Mouse (Mus musculus) c-Kit-positive CD71-positive TER-119-negative erythroid progenitor cells, embryonic 14.5 days (primary cell): ENCODE results near the gene Matn4.

Source experiments
- DNase-seq: peaks from one replicate; pipeline ENCODE4 v3.0.0-alpha.2; 2013; ENCODE audit warnings: low read depth

Matn4 gene

DNA sequence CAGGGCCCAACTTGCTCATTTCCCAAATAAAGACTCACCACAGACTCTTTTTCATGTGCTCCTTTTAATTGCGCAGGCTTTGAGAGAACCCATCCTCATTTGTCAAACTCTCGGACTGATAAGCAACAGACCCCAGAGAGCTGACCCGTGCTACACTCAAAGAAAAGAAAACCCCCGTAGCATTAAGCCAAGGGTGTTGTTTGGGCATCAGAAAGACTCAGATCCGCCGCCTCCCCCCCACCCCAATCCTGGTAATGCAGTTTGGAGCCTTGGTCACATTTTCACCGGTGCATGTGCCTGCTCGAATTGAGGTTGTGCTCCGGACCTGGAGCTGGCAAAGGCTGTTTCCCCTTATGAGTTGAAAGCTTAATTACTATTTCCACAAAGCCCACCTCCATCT, at the start of gene Matn4:
TSS of gene Matn4 (minus strand) at position 101 of the 400 bp plus-strand sequence.
- no peak for DNase-seq

DNA sequence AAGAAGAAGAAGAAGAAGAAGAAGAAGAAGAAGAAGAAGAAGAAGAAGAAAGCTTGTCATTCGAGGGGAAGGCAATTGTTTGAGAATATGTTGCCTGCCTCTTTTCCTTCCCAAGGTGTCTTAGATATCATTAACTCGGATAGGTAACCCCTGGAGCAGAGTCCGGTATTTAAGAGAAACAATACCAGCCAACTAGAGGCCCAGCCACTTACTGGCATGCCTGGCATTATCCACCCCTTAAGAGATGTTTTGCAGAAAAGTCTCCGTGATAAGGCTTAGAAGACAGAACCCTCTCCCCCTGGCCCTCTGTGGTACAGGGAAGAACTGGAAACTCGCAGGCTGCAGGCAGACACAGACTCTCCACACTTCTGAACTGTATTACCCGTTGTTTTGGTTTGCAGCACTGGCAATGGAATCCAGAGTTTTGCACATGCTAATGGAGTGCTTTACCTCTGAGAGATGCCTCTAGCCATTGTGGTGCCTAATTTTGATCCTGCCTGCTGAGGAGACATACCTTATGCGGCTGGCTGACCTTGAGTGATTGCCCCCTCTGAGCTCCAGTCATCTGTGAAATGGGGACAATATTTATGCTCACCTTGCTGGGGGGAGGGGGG, 49.0 kb upstream of the Matn4 start:
- DNase-seq: no peak

DNA sequence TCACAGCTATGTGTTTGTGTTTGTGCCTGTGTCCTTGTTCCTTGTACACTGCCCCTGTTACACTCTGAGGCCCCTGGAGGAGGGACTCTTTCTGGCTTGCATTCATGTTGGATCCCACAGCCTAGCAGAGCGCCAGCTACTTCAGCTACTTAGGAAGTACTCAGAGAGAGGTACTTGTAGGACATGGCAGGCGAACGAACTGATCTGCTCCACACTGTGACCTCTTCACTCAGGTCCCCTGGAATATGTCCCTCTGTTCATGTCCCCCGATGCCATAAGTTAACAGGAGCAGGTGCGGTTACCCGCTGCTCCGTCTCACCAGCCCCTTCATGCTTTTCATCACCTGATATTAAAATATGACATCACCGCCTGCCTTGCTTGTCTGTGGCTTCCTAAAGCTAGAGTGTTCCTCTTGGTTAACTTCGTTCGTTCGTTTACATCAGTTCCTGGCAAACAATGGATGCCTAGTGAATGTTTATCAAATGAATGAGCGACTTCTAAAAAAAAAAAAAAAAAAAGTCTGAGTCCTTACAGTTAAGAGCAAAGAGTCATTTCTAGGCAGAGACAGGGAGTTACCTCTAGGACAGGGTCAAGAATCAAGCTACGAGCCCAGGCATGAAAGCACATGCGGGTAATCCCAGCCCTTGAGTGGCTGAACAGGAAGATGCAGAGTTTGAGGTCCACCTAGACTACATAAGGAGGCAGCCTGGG, 48.2 kb upstream of the Matn4 start:
- no peak for DNase-seq

DNA sequence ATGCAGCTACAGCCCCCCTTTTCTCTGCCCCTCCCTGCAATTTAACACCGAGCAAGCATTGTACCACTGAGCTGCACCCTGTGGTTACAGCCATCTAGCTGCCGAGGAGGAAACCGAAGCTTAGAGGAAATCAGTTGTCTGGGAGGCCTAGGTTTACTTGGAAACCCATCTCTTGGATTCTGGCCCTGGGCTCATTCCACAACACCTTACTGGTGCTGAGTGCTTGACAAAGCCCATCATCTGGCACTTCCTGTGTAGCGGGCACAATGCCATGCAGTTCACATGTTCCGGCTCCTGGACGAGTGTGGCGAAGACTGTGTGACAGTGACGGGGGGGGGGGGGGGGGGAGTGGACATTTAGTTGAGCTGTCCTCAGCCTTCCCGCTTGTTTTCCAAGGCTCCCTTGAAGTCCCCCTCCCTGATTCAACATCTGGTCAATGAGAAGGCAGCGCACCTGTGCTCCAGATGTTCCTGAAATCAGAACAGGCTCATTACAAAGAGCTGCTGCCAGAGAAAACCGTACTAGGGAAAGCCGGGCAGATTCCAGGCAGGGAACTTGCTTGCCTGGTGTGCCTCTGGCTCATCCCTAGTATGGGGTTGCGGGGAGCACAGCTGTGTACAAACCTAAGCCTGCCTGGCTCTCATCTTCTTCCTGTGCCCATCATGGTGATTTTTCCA, 47.2 kb upstream of the Matn4 start:
- DNase-seq: no peak

DNA sequence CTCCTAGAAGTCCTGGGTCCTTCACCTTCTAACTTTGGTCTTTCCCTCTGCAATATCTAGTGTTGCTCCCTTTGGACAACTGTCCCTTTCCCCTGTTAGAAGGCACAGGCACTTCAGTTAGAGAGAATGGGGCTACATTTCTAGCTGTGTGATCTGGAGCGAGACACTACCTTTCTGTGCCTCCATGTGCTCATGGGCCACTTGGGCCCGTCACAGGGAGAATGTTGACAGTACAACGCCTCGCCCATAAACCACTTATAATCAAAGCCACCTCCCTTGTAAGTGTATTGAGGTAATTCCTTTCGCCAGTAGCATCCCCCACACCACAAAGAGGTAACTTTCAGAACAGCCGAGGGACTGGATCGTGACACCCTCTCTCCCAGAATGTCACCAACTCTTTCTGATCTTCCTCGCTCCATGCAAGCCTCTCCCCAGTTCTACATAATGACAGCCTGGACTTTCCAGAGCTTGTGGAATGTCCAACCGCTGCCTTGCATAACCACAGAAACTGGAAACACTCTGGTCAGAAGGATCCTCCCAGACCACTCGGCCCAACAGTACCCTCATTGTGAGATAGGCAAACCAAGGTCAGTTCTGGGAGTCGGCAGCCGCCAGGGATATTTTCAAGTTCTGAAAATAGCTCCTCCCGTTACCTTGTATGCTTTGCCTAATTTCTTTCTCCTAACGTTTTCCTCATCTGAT, 44.5 kb upstream of the Matn4 start:
- no peak for DNase-seq

DNA sequence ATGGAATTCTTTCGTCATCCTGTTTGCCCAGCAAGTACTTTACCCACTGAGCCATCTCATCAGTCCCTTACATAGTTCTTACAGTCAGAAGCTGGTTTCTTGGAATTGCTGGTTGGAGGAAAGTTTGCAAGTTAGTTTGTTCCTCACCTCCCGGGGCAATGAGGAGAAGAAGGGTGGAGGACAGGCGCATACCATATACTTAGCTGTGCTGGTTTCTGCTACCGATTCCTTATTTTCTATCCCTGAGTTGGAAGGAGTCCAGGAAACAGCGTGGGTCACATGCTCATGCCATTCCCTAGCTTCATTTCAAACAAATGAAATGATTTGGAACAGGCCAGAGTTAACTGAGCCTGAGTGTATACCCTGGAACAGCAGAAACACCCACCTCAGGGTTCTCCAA, 44.0 kb upstream of the Matn4 start:
- DNase-seq: no peak

DNA sequence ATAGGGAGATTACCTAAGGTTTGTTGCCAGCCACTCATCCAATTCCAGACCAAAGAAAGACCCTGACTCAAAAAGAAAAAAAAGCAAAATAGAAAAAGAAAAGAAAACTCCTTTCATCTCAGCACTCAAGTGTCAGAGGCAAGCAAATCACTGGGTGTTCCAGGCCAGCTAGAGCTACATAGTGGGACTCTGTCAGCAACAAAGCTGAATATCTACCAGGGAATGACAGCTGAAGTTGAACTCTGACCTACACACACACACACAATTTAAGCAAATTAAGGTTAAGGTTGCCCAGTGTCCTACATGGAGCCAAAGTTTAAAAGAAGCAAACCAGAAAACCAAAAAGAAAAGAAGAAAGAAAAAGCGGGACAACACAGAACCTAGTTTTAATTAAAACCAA, 43.2 kb upstream of the Matn4 start:
- DNase-seq: no peak

DNA sequence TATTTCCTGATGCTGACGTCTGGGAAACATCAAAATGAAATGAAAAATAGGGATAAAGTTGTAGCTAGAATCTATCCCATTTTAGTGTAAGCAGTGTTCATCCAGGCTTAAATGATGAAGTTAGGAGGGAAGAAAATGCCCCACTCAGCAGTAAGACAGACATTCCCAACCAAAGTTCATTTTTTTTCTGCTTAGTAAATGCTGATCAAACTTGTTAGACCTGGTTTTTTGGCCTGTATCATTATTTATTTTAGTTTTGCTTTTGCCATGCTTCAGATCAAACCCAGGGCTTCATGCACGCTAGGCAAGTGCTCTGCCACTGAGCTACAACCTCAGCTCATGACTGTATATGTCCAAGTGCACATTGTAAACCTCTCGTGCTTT, 41.1 kb upstream of the Matn4 start:
- no peak for DNase-seq

DNA sequence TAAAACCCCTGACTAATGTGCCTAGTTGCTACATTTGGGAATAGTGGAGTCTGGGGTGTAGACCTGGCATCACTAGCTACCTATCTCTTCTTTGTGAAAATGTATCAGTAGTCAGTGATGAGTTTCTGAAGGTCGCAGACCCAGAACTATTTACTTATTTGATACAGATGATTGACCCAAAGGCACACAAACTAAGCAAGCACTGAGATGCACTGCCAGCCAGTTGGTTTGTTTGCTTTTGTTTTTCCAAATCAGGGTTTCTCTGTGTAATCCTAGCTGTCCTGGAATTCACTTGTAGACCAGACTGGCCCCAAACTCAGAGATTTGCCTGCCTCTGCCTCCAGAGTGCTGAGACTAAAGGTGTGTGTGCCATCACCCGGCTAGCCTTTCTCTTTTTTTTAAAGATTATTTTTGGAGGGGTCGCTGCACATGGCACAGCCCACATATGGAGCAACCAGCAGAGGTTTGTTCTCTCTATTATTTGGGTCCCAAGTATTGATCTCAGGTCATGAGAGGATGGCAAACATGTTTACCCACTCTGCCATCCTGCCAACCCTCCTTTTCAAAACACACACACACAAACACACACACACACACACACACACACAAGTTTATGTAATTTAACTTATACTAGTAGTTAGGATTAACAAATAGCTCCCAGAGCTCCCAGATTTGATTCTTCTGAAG, 40.6 kb upstream of the Matn4 start:
- no peak for DNase-seq

DNA sequence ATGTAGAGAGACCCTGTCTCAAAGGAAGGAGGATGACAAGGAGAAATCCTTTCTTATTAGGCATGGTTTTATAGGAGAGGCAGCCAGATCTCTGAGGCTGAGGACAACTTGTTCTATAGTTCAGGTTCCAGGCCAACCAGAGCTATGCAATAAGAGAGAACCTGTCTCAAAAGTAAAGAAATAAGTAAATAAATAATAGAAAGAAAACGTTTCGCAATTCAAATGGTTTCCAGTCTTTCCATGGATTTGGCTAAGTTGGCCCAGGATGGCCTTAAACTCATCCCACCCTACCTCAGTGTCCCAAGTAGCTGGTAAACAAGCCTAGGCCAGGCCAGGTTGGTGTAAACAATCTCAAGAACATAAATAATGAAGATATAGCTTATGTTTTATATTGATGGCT, 39.7 kb upstream of the Matn4 start:
- DNase-seq: no peak

DNA sequence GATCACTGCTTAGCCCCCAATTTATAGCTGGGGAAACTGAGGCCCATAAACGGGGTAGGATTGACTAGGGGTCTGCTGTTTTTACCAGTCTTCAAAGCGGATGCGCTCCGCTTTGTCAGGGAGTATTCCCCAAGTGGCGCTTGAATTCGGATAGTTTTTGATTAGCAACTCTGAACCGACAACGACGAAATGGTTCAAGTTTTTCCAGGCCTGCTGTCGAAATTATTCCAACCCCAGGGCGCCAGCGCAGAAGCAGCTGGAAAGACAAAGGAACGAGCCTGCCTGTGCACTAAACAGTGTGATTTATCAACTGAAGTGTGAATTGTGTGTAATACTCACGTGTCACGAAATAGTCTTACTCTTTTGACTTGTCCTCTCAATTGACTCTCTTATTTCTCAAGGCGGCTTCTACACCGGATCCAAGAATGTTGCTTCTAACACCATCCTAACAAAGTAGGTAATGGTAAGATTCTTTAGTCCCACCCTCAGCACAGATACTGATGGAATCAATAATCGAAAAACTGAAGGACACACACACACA, 38.6 kb upstream of the Matn4 start, which contains the start of gene Sdc4:
TSS of gene Sdc4 (minus strand) at position 428 of the 541 bp plus-strand sequence.
- DNase-seq: no peak

DNA sequence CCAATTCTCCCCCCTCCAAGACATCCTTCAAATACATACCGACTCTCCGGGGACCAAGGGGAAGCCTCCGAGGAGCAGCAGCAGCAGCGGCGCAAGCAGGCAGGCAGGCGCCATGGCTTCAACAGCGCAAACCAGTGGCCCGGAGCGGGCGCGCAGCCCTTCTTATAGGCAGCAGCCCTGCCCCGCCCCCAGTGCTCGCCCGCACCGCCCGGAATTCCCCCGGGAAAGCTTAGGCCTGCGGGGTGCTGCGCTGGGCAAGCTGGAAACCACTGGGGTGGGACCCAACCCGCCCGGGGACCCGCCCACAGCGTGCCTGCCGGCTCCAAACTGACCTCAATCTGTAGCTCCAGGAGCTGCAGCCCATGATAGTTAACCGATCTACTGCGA, 38.1 kb upstream of the Matn4 start:
- no peak for DNase-seq

DNA sequence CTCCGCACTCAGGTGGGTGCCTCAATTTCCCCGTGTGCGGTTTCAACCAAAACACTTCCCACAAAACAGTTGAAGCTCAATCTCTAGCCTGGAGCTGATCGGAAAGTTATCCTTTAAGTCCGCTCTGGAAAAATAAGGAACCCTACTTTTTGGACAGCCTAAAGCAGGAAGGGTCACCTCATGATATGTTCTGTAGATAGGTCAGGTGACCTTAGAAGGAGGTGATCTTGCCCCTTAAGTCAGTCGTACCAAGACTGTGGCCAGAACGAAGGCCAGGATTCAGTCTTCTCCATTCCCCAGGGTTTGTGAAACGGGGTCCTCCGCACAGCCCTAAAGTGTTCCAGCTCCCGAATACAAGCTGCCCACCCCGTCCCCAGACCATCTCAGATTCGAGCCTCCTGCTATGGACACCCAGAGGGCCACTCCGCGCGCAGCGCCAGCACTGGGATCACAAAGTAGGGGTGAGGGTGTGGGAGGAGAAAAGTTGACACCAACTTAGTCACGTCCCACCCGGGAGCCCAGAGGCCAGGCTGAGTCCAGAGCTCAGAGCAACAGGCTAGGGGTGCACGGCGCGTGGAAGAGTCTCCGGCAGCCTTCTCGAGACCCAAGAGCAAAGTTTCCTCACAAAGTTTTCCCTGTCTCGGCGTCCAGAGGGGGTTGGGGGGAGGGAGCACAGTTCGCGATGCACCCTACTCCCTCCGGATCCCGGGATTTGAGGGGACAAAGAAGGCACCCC, 37.5 kb upstream of the Matn4 start:
- no peak for DNase-seq

DNA sequence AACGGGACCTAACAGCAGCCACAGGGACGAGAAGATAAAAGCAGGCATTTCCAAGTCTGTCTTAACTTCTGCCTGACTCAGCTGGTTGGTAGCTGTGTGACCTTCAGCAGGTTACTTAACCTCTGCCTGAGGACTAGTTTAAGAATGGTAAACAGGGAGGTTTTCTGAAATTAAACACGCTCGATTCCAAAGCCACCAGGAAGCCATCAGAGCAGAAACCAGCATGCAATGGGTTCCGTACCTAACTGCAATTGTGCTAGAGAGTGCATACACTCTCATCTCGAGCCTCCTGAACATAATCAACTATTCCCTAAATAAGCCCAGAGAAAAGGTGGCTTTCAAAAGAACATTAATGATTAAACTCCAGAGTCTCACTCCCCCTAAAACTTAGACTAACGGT, 36.8 kb upstream of the Matn4 start:
- no peak for DNase-seq

DNA sequence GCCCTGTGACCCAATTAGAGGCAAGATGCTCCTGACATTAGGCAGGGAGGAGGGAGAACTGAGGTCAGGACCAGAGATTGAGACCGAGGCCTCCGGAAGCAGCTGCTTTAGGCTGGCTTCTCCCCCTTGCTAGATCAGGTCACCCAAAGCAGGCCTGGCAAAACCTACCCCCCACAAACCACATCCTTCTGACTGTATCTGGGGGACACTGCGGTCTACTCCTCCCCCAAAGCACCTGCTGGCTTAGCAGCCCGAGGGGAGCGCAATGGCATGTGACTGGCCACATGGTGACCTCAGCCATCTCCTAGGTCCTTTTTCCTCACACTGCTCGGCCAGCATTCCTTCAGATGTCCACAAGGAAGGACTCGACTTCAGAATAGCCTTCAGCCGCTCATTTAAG, 36.2 kb upstream of the Matn4 start:
- DNase-seq: no peak

DNA sequence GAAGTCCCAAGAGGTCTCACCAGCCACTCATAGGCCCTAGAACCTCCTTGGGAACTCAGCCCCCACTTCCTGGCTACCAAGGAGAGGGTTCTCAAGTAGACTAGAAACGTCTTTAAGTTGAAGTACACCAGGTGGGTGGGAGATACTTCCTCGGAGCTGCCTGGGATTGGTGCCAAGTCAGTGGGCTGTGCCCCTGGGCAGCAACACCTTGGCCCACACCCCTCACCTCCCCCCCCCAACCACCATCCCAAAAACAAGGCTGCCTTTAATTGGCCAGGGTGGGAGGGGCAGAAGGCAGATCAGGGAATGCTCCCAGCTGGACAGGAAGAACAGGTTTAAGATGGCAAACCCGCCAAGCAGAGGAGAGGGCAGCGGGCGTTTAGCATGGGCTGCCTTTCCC, 35.4 kb upstream of the Matn4 start:
- no peak for DNase-seq

DNA sequence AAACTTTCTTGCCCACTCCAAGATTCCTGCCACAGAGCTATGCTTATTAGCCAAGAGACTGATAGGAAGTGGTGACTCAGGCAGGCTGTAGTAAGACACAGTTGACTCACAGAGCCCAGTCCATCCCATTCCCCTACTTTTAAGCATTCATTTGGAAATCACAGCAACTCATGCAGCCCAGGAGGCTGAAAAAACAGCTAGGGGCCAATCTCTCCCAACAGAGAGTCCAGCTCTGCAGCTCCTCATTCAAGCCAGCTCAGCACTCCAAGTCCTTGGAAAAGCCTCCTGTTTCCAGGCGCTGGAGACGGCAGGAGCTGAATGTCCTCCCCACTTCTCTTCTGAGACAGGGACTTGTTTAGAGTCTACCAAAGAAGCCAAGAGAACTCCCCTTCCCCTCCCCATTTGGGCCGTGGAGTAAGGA, 34.1 kb upstream of the Matn4 start:
- no peak for DNase-seq

DNA sequence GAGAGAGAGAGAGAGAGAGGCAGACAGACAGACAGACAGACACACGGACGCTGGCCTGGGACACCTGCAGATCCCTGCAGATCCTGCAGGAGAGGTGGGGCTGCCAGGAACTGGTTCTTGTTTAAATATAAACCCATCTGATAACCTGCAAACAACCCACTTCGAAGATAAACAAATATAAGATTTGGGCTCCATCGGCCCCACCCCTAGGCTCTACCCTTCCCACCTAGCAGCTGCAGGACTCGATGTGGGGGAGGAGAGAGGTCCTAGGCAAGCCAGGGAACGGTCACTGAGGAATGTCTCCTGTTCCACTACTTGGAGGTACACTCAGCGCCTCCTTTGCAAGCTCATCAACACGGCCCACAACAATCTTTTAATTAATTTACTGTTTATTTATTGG, 33.3 kb upstream of the Matn4 start:
- DNase-seq: no peak

DNA sequence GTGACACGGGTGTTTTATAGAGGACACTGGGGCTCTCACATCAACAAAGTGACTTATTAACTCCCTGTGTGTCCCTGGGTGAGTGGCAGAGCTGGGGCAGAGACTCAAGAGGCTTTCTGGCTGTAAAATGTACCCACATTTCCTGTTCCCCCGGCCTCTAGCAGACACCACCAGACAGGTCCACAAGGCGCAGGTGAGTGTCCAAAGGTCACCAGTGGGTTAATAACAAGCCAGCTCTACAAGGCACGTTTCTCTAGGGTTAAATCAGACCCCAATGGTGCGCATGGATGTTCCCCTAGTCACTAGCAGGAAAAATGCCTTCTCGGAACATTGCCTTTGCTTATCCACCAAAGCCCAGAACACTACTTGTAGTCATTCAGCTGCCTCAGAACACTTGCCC, 32.8 kb upstream of the Matn4 start:
- no peak for DNase-seq

DNA sequence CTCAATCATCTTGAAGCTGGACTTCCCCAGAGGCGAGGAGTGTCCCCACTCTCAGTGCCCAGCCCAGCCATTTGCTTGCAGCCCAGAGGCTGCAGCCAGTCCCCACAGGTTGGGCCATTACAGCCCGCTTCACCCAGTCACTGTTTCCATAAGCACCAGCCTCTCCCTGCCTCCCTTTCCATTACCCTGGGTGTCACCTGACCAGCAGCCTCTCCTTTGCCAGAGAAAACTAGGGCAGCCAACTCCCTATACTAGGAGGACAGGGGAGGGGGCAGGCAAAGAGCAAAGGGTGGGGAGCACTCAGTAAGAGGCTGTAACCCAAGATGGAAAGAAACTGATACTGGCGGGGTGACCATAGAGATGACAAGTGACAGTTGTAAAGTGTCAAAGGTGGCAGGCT, 32.0 kb upstream of the Matn4 start:
- no peak for DNase-seq

DNA sequence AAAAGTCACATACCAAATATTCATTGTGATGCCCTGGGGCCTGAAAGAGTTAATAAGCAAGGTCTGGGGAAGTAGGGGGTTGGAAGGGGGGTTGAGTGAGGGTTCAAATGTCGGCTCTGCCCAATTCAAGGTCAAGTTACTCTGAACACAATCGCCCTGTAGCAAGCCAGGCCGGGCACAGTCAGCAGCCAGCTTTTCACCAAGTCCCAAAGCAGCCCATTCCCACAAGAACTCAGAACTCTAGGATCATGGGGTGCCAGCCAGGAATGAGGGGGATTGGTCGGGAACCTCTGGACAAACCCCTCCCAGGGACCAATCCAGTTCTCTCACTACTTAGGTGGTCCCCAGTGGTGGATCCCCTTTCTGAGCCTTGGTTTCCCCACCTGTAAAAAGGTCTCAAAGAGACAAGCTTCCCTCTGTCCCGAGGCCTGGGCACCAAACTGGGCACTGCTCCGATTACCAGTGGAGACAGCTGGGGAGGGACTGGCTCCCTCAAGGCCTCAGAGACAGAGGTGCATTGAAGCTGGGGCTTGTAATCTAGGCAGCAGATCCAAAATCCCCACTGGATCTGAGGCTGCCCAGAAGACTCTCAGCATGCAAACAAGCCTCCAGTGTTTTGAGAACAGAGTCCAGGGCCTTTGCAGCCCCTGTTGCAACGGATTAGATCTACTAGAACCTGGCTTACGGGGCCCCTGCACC, 31.4 kb upstream of the Matn4 start:
- no peak for DNase-seq
